Mouse (Mus musculus) erythroblast, embryonic 14.5 days (primary cell): ENCODE results near the gene Lmo4. TPM values are rescaled to one million over a fixed set of nuclear protein-coding genes. Genes with fewer than 3 reads are reported as not detected.

ENCODE experiments used
- H3K27me3 ChIP-seq: 2 replicates; pipeline ENCODE4 v1.6.1; 2012; ENCODE audit warnings: inconsistent platforms; ENCODE audit not compliant: control insufficient read depth
- H3K36me3 ChIP-seq: 2 replicates; pipeline ENCODE4 v1.6.1; 2012; ENCODE audit warnings: mild to moderate bottlenecking, inconsistent platforms; ENCODE audit not compliant: control insufficient read depth
- H3K4me1 ChIP-seq: 2 replicates; pipeline ENCODE4 v1.6.1; 2012; ENCODE audit warnings: inconsistent platforms; ENCODE audit not compliant: control insufficient read depth
- H3K4me3 ChIP-seq: replicated peaks from 2 replicates; pipeline ENCODE3; 2012; ENCODE audit warnings: moderate library complexity, mild to moderate bottlenecking, inconsistent platforms
- H3K9me3 ChIP-seq: 2 replicates; pipeline ENCODE4 v1.6.1; 2012; ENCODE audit warnings: low read length, inconsistent platforms, mixed read lengths; ENCODE audit not compliant: control insufficient read depth
- GATA1 ChIP-seq: IDR thresholded peaks from 2 replicates; pipeline ENCODE4 v1.6.1; 2012; ENCODE audit warnings: low read length, inconsistent platforms, mixed read lengths
- TAL1 ChIP-seq: IDR thresholded peaks from 3 replicates; pipeline ENCODE4 v1.6.1; 2012; ENCODE audit warnings: low read length, inconsistent platforms, mixed read lengths
- polyA plus RNA-seq: library from polyadenylated mRNA; stranded (reverse); fragments of >175 nt; gene quantifications from 2 replicates; pipeline ENCODE4 v1.2.3, GENCODE M21; 2012

Gene Lmo4
- polyA plus RNA-seq, 1 experiment: 1.6 TPM

- H3K4me3 ChIP-seq: no peak overlapping the region
- H3K9me3 ChIP-seq: no peaks in the 10 kb centered on the region
- no peaks in the 10 kb centered on the region for H3K36me3 ChIP-seq
- no peaks in the 10 kb centered on the region for H3K4me1 ChIP-seq
- H3K27me3 ChIP-seq: no peaks in the 10 kb centered on the region
- TF ChIP-seq GATA1 (no peak), TAL1 (no peak)
Measured at GRCm38 (mm10) chr3:144231419-144231818, 26.4 kb upstream of the Lmo4 start.

GRCm38 (mm10) chr3:144230016-144230415, 25.0 kb upstream of the Lmo4 start:
- Histone ChIP-seq H3K4me3 (no peak overlapping the region), H3K4me1 (no peaks in the 10 kb centered on the region), H3K36me3 (no peaks in the 10 kb centered on the region), H3K27me3 (no peaks in the 10 kb centered on the region), H3K9me3 (no peaks in the 10 kb centered on the region)
- no peak for TF ChIP-seq TAL1
- TF ChIP-seq GATA1: no peak

DNA sequence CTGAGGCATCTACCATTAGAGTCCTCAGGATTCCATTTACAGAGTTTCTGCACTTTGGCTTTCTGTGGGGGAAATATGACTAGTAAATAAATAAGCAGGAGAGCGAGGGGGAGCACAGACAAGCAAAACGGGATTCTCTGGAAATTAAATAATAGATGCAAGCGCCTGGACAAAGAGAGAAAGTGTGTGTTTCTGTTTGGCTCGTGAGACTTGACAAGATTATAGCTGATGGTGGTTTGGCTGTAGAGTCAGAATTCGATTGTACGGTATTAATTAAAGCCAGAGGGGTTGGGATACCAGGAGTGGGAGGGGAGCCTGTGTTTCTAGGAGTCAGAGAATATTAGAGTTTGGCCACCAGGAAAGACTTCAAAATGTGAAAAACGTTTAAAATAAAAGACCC, 24.3 kb upstream of the Lmo4 start:
- H3K9me3 ChIP-seq: no peaks in the 10 kb centered on the region
- H3K27me3 ChIP-seq: no peaks in the 10 kb centered on the region
- no peaks in the 10 kb centered on the region for H3K36me3 ChIP-seq
- TF ChIP-seq GATA1 (no peak), TAL1 (no peak)
- H3K4me1 ChIP-seq: no peaks in the 10 kb centered on the region
- no peak overlapping the region for H3K4me3 ChIP-seq

- no peaks in the 10 kb centered on the region for H3K36me3 ChIP-seq
- no peak overlapping the region for H3K4me3 ChIP-seq
- no peaks in the 10 kb centered on the region for H3K27me3 ChIP-seq
- H3K4me1 ChIP-seq: no peaks in the 10 kb centered on the region
- TF ChIP-seq GATA1 (no peak), TAL1 (no peak)
- H3K9me3 ChIP-seq: no peaks in the 10 kb centered on the region
Measured at GRCm38 (mm10) chr3:144225456-144226240, 20.6 kb upstream of the Lmo4 start.

- TF ChIP-seq TAL1: no peak
- H3K9me3 ChIP-seq: no peaks in the 10 kb centered on the region
Measured at GRCm38 (mm10) chr3:144224594-144224993, 19.6 kb upstream of the Lmo4 start.

GRCm38 (mm10) chr3:144223377-144224105, 18.5 kb upstream of the Lmo4 start:
- Histone ChIP-seq H3K36me3 (no peaks in the 10 kb centered on the region), H3K9me3 (no peaks in the 10 kb centered on the region), H3K4me1 (no peaks in the 10 kb centered on the region), H3K4me3 (no peak overlapping the region), H3K27me3 (no peaks in the 10 kb centered on the region)
- TF ChIP-seq GATA1 (no peak), TAL1 (no peak)

More at GRCm38 (mm10) chr3:144224594-144224993, 19.6 kb upstream of the Lmo4 start:
- Histone ChIP-seq H3K27me3 (no peaks in the 10 kb centered on the region), H3K4me3 (no peak overlapping the region), H3K36me3 (no peaks in the 10 kb centered on the region), H3K4me1 (no peaks in the 10 kb centered on the region)

GRCm38 (mm10) chr3:144222381-144222780, 17.4 kb upstream of the Lmo4 start:
- Histone ChIP-seq H3K36me3 (no peaks in the 10 kb centered on the region), H3K9me3 (no peaks in the 10 kb centered on the region), H3K4me1 (no peaks in the 10 kb centered on the region), H3K4me3 (no peak overlapping the region), H3K27me3 (no peaks in the 10 kb centered on the region)
- TF ChIP-seq GATA1 (no peak), TAL1 (no peak)

GRCm38 (mm10) chr3:144207498-144207897, 2.5 kb upstream of the Lmo4 start:
- Histone ChIP-seq H3K4me1 (peaks cover 31% of the 10 kb centered on the region), H3K27me3 (peaks cover 9% of the 10 kb centered on the region), H3K9me3 (no peaks in the 10 kb centered on the region), H3K36me3 (no peaks in the 10 kb centered on the region), H3K4me3 (no peak overlapping the region)
- TF ChIP-seq TAL1: no peak
- no peak for TF ChIP-seq GATA1

- Histone ChIP-seq H3K4me3 (no peak overlapping the region), H3K9me3 (no peaks in the 10 kb centered on the region), H3K4me1 (peaks cover 36% of the 10 kb centered on the region), H3K27me3 (peaks cover 9% of the 10 kb centered on the region), H3K36me3 (no peaks in the 10 kb centered on the region)
- TF ChIP-seq GATA1: no peak
- no peak for TF ChIP-seq TAL1
Measured at GRCm38 (mm10) chr3:144206942-144207341, 1.9 kb upstream of the Lmo4 start.
